In genomic region chr11:100840866-100841265, GRCm38 (mm10) we compare ENCODE assay signal across 12 mouse cellular contexts. TPM values are rescaled to one million over a fixed set of nuclear protein-coding genes. Genes with fewer than 3 reads are reported as not detected.
A peak's percentile ranks its signal among the peaks of the same experiment; 100 is the strongest.
DNase-seq lines count a peak whose midpoint lies in the region; ATAC-seq lines count a peak whose summit lies in the region.
"Had no signal": no experiment of that assay in that cellular context is flagged by ENCODE, and none has a peak within 500 bp of the region (broad histone marks: within the 10 kb centered on the region; RNA-seq: fewer than 3 reads in every experiment).

No protein-coding gene starts in this region.

- H3K9ac ChIP-seq in heart, embryonic 15.5 days = no peak overlapping the region
- no peak overlapping the region for H3K9ac ChIP-seq in heart, embryonic 11.5 days (ENCODE audit: low read depth, low read length)
- H3K9ac ChIP-seq in liver, embryonic 15.5 days = peak overlapping the region; percentile 3; the same call in 1 of the 2 replicates
- H3K9ac ChIP-seq: forebrain, embryonic 15.5 days; limb, embryonic 13.5 days; stomach, embryonic 15.5 days had no signal

- DNase-seq in T-cell, adult 2 months (ENCODE audit: low spot score) = peak; percentile 70
- no peak for DNase-seq in cerebellum, postnatal 14 days
- no peak for DNase-seq in retina, embryonic 14.5 days (ENCODE audit: low spot score)
- no peak for DNase-seq in gastrocnemius, postnatal 4 days (ENCODE audit: low spot score in 2 of 2)
- DNase-seq: kidney, adult 2 months had no signal

- WGBS in heart, embryonic 15.5 days = 51% methylated on average over 12 of the region's 12 CpGs
- 73% methylated on average over 12 of the region's 12 CpGs for WGBS in heart, embryonic 11.5 days (ENCODE audit: insufficient replicate concordance)
- WGBS in liver, embryonic 15.5 days (ENCODE audit: insufficient replicate concordance) = 21% methylated on average over 12 of the region's 12 CpGs

- H3K9me3 ChIP-seq in heart, embryonic 15.5 days (replicated peaks) = 0 out of 2 replicates have a peak, but pooled peaks cover 3% of the 10 kb centered on the region
- no peaks in the 10 kb centered on the region for H3K9me3 ChIP-seq in heart, embryonic 11.5 days (replicated peaks; ENCODE audit: control insufficient read depth, low read length)
- 0 out of 2 replicates have a peak, but pooled peaks cover 3% of the 10 kb centered on the region for H3K9me3 ChIP-seq in liver, embryonic 15.5 days (replicated peaks)
- H3K9me3 ChIP-seq: forebrain, embryonic 15.5 days; limb, embryonic 13.5 days; stomach, embryonic 15.5 days had no signal

- H3K27me3 ChIP-seq in heart, embryonic 15.5 days = no peaks in the 10 kb centered on the region
- H3K27me3 ChIP-seq in heart, embryonic 11.5 days (ENCODE audit: control insufficient read depth, insufficient read depth, low read length) = no peaks in the 10 kb centered on the region
- no peaks in the 10 kb centered on the region for H3K27me3 ChIP-seq in liver, embryonic 15.5 days
- H3K27me3 ChIP-seq: forebrain, embryonic 15.5 days; limb, embryonic 13.5 days; stomach, embryonic 15.5 days had no signal

- 0 out of 2 replicates have a peak overlapping the region, but pooled peaks have one; percentile 18 for H3K27ac ChIP-seq in heart, embryonic 15.5 days
- H3K27ac ChIP-seq in heart, embryonic 11.5 days (ENCODE audit: low read depth, low read length) = no peak overlapping the region
- peak overlapping the region; percentile 66 for H3K27ac ChIP-seq in liver, embryonic 15.5 days (replicated peaks)
- H3K27ac ChIP-seq: forebrain, embryonic 15.5 days; limb, embryonic 13.5 days; stomach, embryonic 15.5 days had no signal

- H3K36me3 ChIP-seq in heart, embryonic 15.5 days = no peaks in the 10 kb centered on the region
- no peaks in the 10 kb centered on the region for H3K36me3 ChIP-seq in heart, embryonic 11.5 days (ENCODE audit: control insufficient read depth, insufficient read depth, low read length)
- 0 out of 2 replicates have a peak, but pooled peaks cover 4% of the 10 kb centered on the region for H3K36me3 ChIP-seq in liver, embryonic 15.5 days (replicated peaks)
- H3K36me3 ChIP-seq: forebrain, embryonic 15.5 days; limb, embryonic 13.5 days; stomach, embryonic 15.5 days had no signal

- peak overlapping the region; percentile 1; the same call in 1 of the 2 replicates for H3K4me2 ChIP-seq in heart, embryonic 15.5 days
- no peak overlapping the region for H3K4me2 ChIP-seq in heart, embryonic 11.5 days
- H3K4me2 ChIP-seq in liver, embryonic 15.5 days = peak overlapping the region; percentile 27
- H3K4me2 ChIP-seq: forebrain, embryonic 15.5 days; limb, embryonic 13.5 days; stomach, embryonic 15.5 days had no signal

- H3K4me3 ChIP-seq in heart, embryonic 15.5 days = no peak overlapping the region
- no peak overlapping the region for H3K4me3 ChIP-seq in heart, embryonic 11.5 days (ENCODE audit: low read depth, low read length)
- H3K4me3 ChIP-seq in liver, embryonic 15.5 days (replicated peaks) = no peak overlapping the region
- H3K4me3 ChIP-seq: forebrain, embryonic 15.5 days; limb, embryonic 13.5 days; stomach, embryonic 15.5 days had no signal

- H3K4me1 ChIP-seq in heart, embryonic 15.5 days (replicated peaks) = peaks cover 16% of the 10 kb centered on the region
- 0 out of 2 replicates have a peak, but pooled peaks cover 4% of the 10 kb centered on the region for H3K4me1 ChIP-seq in heart, embryonic 11.5 days (ENCODE audit: control insufficient read depth, insufficient read depth, low read length)
- H3K4me1 ChIP-seq in liver, embryonic 15.5 days (replicated peaks) = peaks cover 37% of the 10 kb centered on the region
- H3K4me1 ChIP-seq: forebrain, embryonic 15.5 days; stomach, embryonic 15.5 days had no signal

- no peak for ATAC-seq in heart, embryonic 15.5 days (replicated peaks; ENCODE audit: insufficient number of reproducible peaks, insufficient read depth, low FRiP score, low read depth)
- no peak for ATAC-seq in heart, embryonic 11.5 days (replicated peaks; ENCODE audit: insufficient number of reproducible peaks, low FRiP score, low TSS enrichment)
- ATAC-seq in liver, embryonic 15.5 days (ENCODE audit: insufficient read depth) = no peak; the same call in 1 of the 2 replicates
- ATAC-seq in megakaryocyte progenitor cell, adult 5-6 weeks (replicated peaks; ENCODE audit: poor library complexity) = peak; percentile 81
- ATAC-seq: forebrain, embryonic 15.5 days had no signal

RNA-seq across cellular contexts. Expression of gene Stat5b, which starts 9.7 kb away (rescaled TPM):
- polyA plus RNA-seq in heart, embryonic 15.5 days (2015; fragmentation: Nextera tagmentation; extraction: Ambion mirVana) = 25.3 and 34.6 TPM in 2 replicates
- polyA plus RNA-seq in heart, embryonic 11.5 days (2014; fragmentation: Nextera tagmentation; extraction: Ambion mirVana) = 26.4 and 32.0 TPM in 2 replicates
- 20.6 and 22.5 TPM in 2 replicates for polyA plus RNA-seq in liver, embryonic 15.5 days (2015; fragmentation: Nextera tagmentation; extraction: Ambion mirVana)
- total RNA-seq in megakaryocyte progenitor cell, adult 5-6 weeks (2015) = 31.1 and 32.2 TPM in 2 replicates
- total RNA-seq in megakaryocyte progenitor cell, adult 5-6 weeks (2017) = 29.4 and 37.2 TPM in 2 replicates
- 10 to 100 TPM; 76.1 to 90.4 TPM for total RNA-seq in gastrocnemius, postnatal 4 days (2021)

RNA-seq across cellular contexts. Expression of gene Stat5a, which starts 18.3 kb away (rescaled TPM):
- 6.1 and 11.9 TPM in 2 replicates for polyA plus RNA-seq in heart, embryonic 15.5 days (2015; fragmentation: Nextera tagmentation; extraction: Ambion mirVana)
- 5.6 and 5.9 TPM in 2 replicates for polyA plus RNA-seq in heart, embryonic 11.5 days (2014; fragmentation: Nextera tagmentation; extraction: Ambion mirVana)
- 8.2 and 8.7 TPM in 2 replicates for polyA plus RNA-seq in liver, embryonic 15.5 days (2015; fragmentation: Nextera tagmentation; extraction: Ambion mirVana)
- 25.3 and 31.0 TPM in 2 replicates for total RNA-seq in megakaryocyte progenitor cell, adult 5-6 weeks (2015)
- total RNA-seq in megakaryocyte progenitor cell, adult 5-6 weeks (2017) = 31.5 and 32.4 TPM in 2 replicates
- 10 to 100 TPM; 35.6 to 41.4 TPM for total RNA-seq in gastrocnemius, postnatal 4 days (2021)
